Mouse (Mus musculus): ENCODE data around the gene Eps8. TPM values are rescaled to one million over a fixed set of nuclear protein-coding genes. Genes with fewer than 3 reads are reported as not detected.
"Not testable (repeated sequence)": the region's sequence is repeated elsewhere in the genome, so short reads cannot be mapped to it uniquely, and the experiment has no call there.

Eps8 gene
- polyA plus RNA-seq, 1 experiment = 51.9 TPM

GRCm38 (mm10) chr6:137491659-137492058 lies 163.0 kb downstream of the Eps8 start:
- DNase-seq = no peak
- H3K4me1 ChIP-seq (ENCODE audit: control insufficient read depth, insufficient read depth, low read length) = peaks cover 15% of the 10 kb centered on the region
- TF ChIP-seq POLR2A (IDR thresholded peaks at IDR 0.05; ENCODE audit: low read depth, low read length) (no peak), CTCF (conservative IDR thresholded peaks at IDR 0.05; ENCODE audit: insufficient read depth, insufficient read length, low read depth, low read length) (no peak)
- 46% methylated on average over 2 of the region's 2 CpGs for WGBS
- no peaks in the 10 kb centered on the region for H3K27me3 ChIP-seq (replicated peaks; ENCODE audit: control insufficient read depth, insufficient read depth, low read length)
- no peak overlapping the region for H3K4me3 ChIP-seq (ENCODE audit: insufficient read depth, low read depth, low read length)
- no peak overlapping the region for H3K27ac ChIP-seq (ENCODE audit: insufficient read depth, low read depth, low read length)
- H3K36me3 ChIP-seq (ENCODE audit: control insufficient read depth, insufficient read depth, low read length) = peaks cover 1% of the 10 kb centered on the region; the same call in 1 of the 2 replicates

- no peak for DNase-seq
- H3K27ac ChIP-seq (ENCODE audit: insufficient read depth, low read depth, low read length) = no peak overlapping the region
- WGBS = 83% methylated on average over 14 of the region's 14 CpGs
- TF ChIP-seq POLR2A (IDR thresholded peaks at IDR 0.05; ENCODE audit: low read depth, low read length) (no peak), CTCF (conservative IDR thresholded peaks at IDR 0.05; ENCODE audit: insufficient read depth, insufficient read length, low read depth, low read length) (no peak)
- peaks cover 1% of the 10 kb centered on the region; the same call in 1 of the 2 replicates for H3K36me3 ChIP-seq (ENCODE audit: control insufficient read depth, insufficient read depth, low read length)
- H3K27me3 ChIP-seq (replicated peaks; ENCODE audit: control insufficient read depth, insufficient read depth, low read length) = no peaks in the 10 kb centered on the region
- H3K4me3 ChIP-seq (ENCODE audit: insufficient read depth, low read depth, low read length) = no peak overlapping the region
- peaks cover 16% of the 10 kb centered on the region for H3K4me1 ChIP-seq (ENCODE audit: control insufficient read depth, insufficient read depth, low read length)
These were observed 164.6 kb downstream of the Eps8 start for GRCm38 (mm10) chr6:137490115-137490514.

- DNase-seq = peak; percentile 81
- H3K36me3 ChIP-seq (ENCODE audit: control insufficient read depth, insufficient read depth, low read length) = peaks cover 1% of the 10 kb centered on the region; the same call in 1 of the 2 replicates
- 43% methylated on average over 6 of the region's 6 CpGs for WGBS
These were observed 167.2 kb downstream of the Eps8 start for GRCm38 (mm10) chr6:137487443-137487842.

DNA sequence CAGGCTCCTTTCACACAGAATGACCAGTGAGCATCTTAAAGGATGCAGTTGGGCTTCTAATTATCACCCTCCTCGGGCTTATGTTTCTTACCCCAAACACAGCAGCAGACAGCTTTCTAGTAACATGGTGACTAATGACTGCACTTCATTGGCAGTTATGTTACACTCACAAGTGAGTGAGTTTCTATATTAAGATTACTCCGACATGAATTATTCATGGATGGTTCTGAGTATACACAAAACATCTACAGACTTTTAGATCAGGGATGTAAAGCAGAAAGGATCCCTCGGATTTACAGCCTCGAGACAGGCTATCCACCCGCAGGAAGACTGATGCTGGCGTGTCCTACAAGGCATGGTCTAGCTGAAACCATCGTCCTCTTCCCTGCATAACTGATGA lies 171.8 kb downstream of the Eps8 start:
- Histone ChIP-seq H3K27ac (ENCODE audit: insufficient read depth, low read depth, low read length) (no peak overlapping the region), H3K27me3 (replicated peaks; ENCODE audit: control insufficient read depth, insufficient read depth, low read length) (no peaks in the 10 kb centered on the region), H3K36me3 (ENCODE audit: control insufficient read depth, insufficient read depth, low read length) (peaks cover 1% of the 10 kb centered on the region; the same call in 1 of the 2 replicates), H3K4me3 (ENCODE audit: insufficient read depth, low read depth, low read length) (no peak overlapping the region), H3K4me1 (ENCODE audit: control insufficient read depth, insufficient read depth, low read length) (peaks cover 4% of the 10 kb centered on the region; the same call in 1 of the 2 replicates)
- TF ChIP-seq CTCF (conservative IDR thresholded peaks at IDR 0.05; ENCODE audit: insufficient read depth, insufficient read length, low read depth, low read length) (no peak), POLR2A (IDR thresholded peaks at IDR 0.05; ENCODE audit: low read depth, low read length) (no peak)
- 80% methylated on average over 7 of the region's 7 CpGs for WGBS
- no peak for DNase-seq

More at GRCm38 (mm10) chr6:137487443-137487842, 167.2 kb downstream of the Eps8 start:
- no peak for TF ChIP-seq CTCF (conservative IDR thresholded peaks at IDR 0.05; ENCODE audit: insufficient read depth, insufficient read length, low read depth, low read length)
- TF ChIP-seq POLR2A (IDR thresholded peaks at IDR 0.05; ENCODE audit: low read depth, low read length) = no peak
- Histone ChIP-seq H3K27me3 (replicated peaks; ENCODE audit: control insufficient read depth, insufficient read depth, low read length) (no peaks in the 10 kb centered on the region), H3K27ac (ENCODE audit: insufficient read depth, low read depth, low read length) (no peak overlapping the region), H3K4me1 (ENCODE audit: control insufficient read depth, insufficient read depth, low read length) (peaks cover 4% of the 10 kb centered on the region; the same call in 1 of the 2 replicates), H3K4me3 (ENCODE audit: insufficient read depth, low read depth, low read length) (no peak overlapping the region)

- not testable (repeated sequence) for H3K27me3 ChIP-seq (replicated peaks; ENCODE audit: control insufficient read depth, insufficient read depth, low read length); H3K27ac ChIP-seq (ENCODE audit: insufficient read depth, low read depth, low read length); H3K36me3 ChIP-seq (ENCODE audit: control insufficient read depth, insufficient read depth, low read length); H3K4me3 ChIP-seq (ENCODE audit: insufficient read depth, low read depth, low read length)
- H3K4me1 ChIP-seq (ENCODE audit: control insufficient read depth, insufficient read depth, low read length) = peaks cover 18% of the 10 kb centered on the region
- peak; percentile 83 for DNase-seq
- WGBS = 75% methylated on average over 5 of the region's 5 CpGs
These were observed 179.0 kb downstream of the Eps8 start for GRCm38 (mm10) chr6:137475695-137476094.

- H3K4me1 ChIP-seq (ENCODE audit: control insufficient read depth, insufficient read depth, low read length) = peaks cover 19% of the 10 kb centered on the region
- DNase-seq = peak; percentile 79
- WGBS = 35% methylated on average over 1 of the region's 1 CpGs
- peak overlapping the region; percentile 65; the same call in 1 of the 2 replicates for H3K27ac ChIP-seq (ENCODE audit: insufficient read depth, low read depth, low read length)
- H3K36me3 ChIP-seq (ENCODE audit: control insufficient read depth, insufficient read depth, low read length) = peaks cover 2% of the 10 kb centered on the region; the same call in 1 of the 2 replicates
- TF ChIP-seq POLR2A (IDR thresholded peaks at IDR 0.05; ENCODE audit: low read depth, low read length) (no peak), CTCF (conservative IDR thresholded peaks at IDR 0.05; ENCODE audit: insufficient read depth, insufficient read length, low read depth, low read length) (no peak)
- H3K27me3 ChIP-seq (replicated peaks; ENCODE audit: control insufficient read depth, insufficient read depth, low read length) = no peaks in the 10 kb centered on the region
- H3K4me3 ChIP-seq (ENCODE audit: insufficient read depth, low read depth, low read length) = no peak overlapping the region
These were observed 181.2 kb downstream of the Eps8 start for GRCm38 (mm10) chr6:137473433-137473832.

GRCm38 (mm10) chr6:137472129-137472528 lies 182.5 kb downstream of the Eps8 start:
- H3K27ac ChIP-seq (ENCODE audit: insufficient read depth, low read depth, low read length) = no peak overlapping the region
- 83% methylated on average over 9 of the region's 9 CpGs for WGBS
- peaks cover under 1% of the 10 kb centered on the region; the same call in 1 of the 2 replicates for H3K36me3 ChIP-seq (ENCODE audit: control insufficient read depth, insufficient read depth, low read length)
- DNase-seq = peak; percentile 36
- H3K4me3 ChIP-seq (ENCODE audit: insufficient read depth, low read depth, low read length) = no peak overlapping the region
- H3K27me3 ChIP-seq (replicated peaks; ENCODE audit: control insufficient read depth, insufficient read depth, low read length) = no peaks in the 10 kb centered on the region
- H3K4me1 ChIP-seq (ENCODE audit: control insufficient read depth, insufficient read depth, low read length) = peaks cover 19% of the 10 kb centered on the region
- TF ChIP-seq CTCF (conservative IDR thresholded peaks at IDR 0.05; ENCODE audit: insufficient read depth, insufficient read length, low read depth, low read length) = no peak
- TF ChIP-seq POLR2A (IDR thresholded peaks at IDR 0.05; ENCODE audit: low read depth, low read length) = no peak
